Mouse (Mus musculus): ENCODE measurements around the gene Crlf2. TPM values are rescaled to one million over a fixed set of nuclear protein-coding genes. Genes with fewer than 3 reads are reported as not detected.
A peak's percentile ranks its signal among the peaks of the same experiment; 100 is the strongest.

Crlf2 gene
- 11.8 and 13.2 TPM in 2 replicates for polyA plus RNA-seq (2015; fragmentation: Nextera tagmentation; extraction: Ambion mirVana)

GRCm38 (mm10) chr5:109558404-109559160 lies at the start of gene Crlf2:
Gene Crlf2 (minus strand): TSS chr5:109558993.
- peak; percentile 61 for ATAC-seq (ENCODE audit: low read depth)
- Histone ChIP-seq H3K9ac (ENCODE audit: low read length) (peak within 1 kb of the TSS; percentile 77), H3K9me3 (ENCODE audit: control insufficient read depth, low read length) (peaks cover 28% of the 10 kb centered on the region), H3K27me3 (ENCODE audit: control insufficient read depth, insufficient read depth, low read depth, low read length) (no peaks in the 10 kb centered on the region), H3K27ac (ENCODE audit: low read length) (peak within 1 kb of the TSS; percentile 98), H3K36me3 (ENCODE audit: control insufficient read depth, insufficient read depth, low read length) (peaks cover 22% of the 10 kb centered on the region), H3K4me3 (ENCODE audit: low read length) (peak within 1 kb of the TSS; percentile 80), H3K4me2 (ENCODE audit: low read depth, low read length) (peak within 1 kb of the TSS; percentile 63), H3K4me1 (replicated peaks; ENCODE audit: control insufficient read depth, insufficient read depth, low read length) (no peaks in the 10 kb centered on the region)
- under 1% methylated on average over 51 of the region's 73 CpGs for WGBS

DNA sequence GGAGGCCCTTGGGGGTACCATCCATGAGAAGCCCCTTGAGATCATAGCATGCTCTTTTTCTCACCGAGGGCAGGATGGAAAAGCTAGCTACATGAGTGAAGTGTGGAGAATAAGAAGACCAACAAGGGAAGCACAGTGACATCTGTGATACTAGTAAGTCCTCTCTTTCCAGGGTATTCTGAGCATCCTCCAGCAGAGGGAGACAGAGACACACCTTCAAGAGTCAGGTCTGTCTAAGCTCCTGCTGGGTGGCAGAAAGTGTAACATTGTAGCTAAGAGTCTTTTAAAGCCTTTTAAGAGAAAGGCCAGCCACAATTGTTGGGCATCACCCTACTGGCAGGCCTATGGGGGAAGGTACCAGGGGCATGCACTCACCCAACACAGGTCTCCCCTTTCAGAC lies 43.8 kb upstream of the Crlf2 start:
- no peak for ATAC-seq (ENCODE audit: low read depth)
- WGBS: 32% methylated on average over 1 of the region's 1 CpGs

DNA sequence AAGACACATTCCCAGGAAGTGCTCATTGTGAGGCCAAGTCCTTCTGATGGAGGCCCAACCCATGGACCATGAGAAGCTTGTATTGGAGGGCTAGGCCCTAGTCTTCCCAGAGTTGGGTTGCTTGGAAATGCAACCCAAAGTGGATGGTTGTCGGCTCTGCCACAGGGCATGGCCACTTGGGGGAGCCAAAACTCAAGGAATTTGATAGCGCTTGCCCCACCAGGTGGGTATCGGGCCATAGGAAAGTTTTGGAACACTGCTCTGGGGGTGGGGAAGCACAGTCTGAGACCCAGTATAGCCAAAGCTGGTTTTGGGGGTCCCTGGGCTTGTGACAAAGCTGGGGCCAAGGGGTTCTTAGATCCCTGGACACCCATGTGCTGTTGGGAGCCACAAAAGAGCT lies 42.3 kb upstream of the Crlf2 start:
- Histone ChIP-seq H3K9me3 (ENCODE audit: control insufficient read depth, low read length) (no peaks in the 10 kb centered on the region; the same call in 1 of the 2 replicates), H3K4me2 (ENCODE audit: low read depth, low read length) (no peak overlapping the region), H3K9ac (ENCODE audit: low read length) (no peak overlapping the region), H3K27me3 (ENCODE audit: control insufficient read depth, insufficient read depth, low read depth, low read length) (no peaks in the 10 kb centered on the region), H3K4me1 (replicated peaks; ENCODE audit: control insufficient read depth, insufficient read depth, low read length) (no peaks in the 10 kb centered on the region), H3K27ac (ENCODE audit: low read length) (no peak overlapping the region), H3K4me3 (ENCODE audit: low read length) (no peak overlapping the region), H3K36me3 (ENCODE audit: control insufficient read depth, insufficient read depth, low read length) (no peaks in the 10 kb centered on the region)
- WGBS: 19% methylated on average over 3 of the region's 3 CpGs
- ATAC-seq (ENCODE audit: low read depth): peak; percentile 41; the same call in 1 of the 2 replicates

More for the DNA sequence above, 43.8 kb upstream of the Crlf2 start:
- H3K9me3 ChIP-seq (ENCODE audit: control insufficient read depth, low read length): no peaks in the 10 kb centered on the region; the same call in 1 of the 2 replicates
- H3K27me3 ChIP-seq (ENCODE audit: control insufficient read depth, insufficient read depth, low read depth, low read length): no peaks in the 10 kb centered on the region
- no peak overlapping the region for H3K4me2 ChIP-seq (ENCODE audit: low read depth, low read length)
- no peak overlapping the region for H3K4me3 ChIP-seq (ENCODE audit: low read length)
- H3K27ac ChIP-seq (ENCODE audit: low read length): no peak overlapping the region
- no peaks in the 10 kb centered on the region for H3K4me1 ChIP-seq (replicated peaks; ENCODE audit: control insufficient read depth, insufficient read depth, low read length)
- H3K36me3 ChIP-seq (ENCODE audit: control insufficient read depth, insufficient read depth, low read length): no peaks in the 10 kb centered on the region
- H3K9ac ChIP-seq (ENCODE audit: low read length): no peak overlapping the region

DNA sequence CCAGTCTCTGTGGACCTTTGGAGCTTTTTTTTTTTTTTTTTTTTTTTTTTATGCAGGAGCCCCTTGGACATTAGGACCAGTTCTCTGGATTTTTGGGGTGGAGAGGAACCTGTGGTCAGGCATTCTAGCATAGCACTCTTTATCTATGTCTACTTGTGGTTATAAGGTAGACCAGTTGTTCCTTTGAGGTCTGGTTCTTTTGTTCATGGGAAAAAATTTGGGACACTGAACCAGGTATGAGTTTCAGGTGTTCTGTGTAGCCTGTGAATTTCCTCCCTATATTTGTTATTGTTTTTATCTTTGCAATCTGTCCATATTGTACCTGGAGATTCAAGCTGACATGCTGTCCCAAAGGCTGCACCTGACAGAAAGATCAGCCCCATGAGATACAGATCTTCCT lies 40.1 kb upstream of the Crlf2 start:
- no peaks in the 10 kb centered on the region; the same call in 1 of the 2 replicates for H3K9me3 ChIP-seq (ENCODE audit: control insufficient read depth, low read length)
- no peak overlapping the region for H3K9ac ChIP-seq (ENCODE audit: low read length)
- H3K4me2 ChIP-seq (ENCODE audit: low read depth, low read length): no peak overlapping the region
- no peak overlapping the region for H3K4me3 ChIP-seq (ENCODE audit: low read length)
- no peak overlapping the region for H3K27ac ChIP-seq (ENCODE audit: low read length)
- no peaks in the 10 kb centered on the region for H3K36me3 ChIP-seq (ENCODE audit: control insufficient read depth, insufficient read depth, low read length)
- ATAC-seq (ENCODE audit: low read depth): no peak
- no peaks in the 10 kb centered on the region for H3K4me1 ChIP-seq (replicated peaks; ENCODE audit: control insufficient read depth, insufficient read depth, low read length)
- H3K27me3 ChIP-seq (ENCODE audit: control insufficient read depth, insufficient read depth, low read depth, low read length): no peaks in the 10 kb centered on the region

DNA sequence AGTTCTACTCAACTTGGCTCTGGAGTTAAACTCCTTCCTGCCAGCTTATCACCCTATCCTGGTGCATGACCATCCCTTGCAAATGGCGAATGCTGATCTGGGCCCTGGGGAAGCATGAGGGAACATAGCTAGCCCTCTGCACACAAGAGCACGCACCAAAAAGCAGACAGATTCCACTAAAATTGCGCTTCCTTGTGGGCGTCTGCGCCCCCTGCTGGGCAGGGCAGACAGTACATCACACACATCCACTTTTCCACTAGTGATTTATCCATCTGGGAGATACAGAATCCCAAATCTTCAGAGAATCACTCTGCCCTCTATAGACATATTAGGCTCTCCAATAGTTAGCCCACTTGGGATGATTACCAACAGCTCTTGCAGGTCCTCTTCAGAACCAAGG lies 37.9 kb upstream of the Crlf2 start:
- H3K4me3 ChIP-seq (ENCODE audit: low read length): no peak overlapping the region
- no peak overlapping the region for H3K9ac ChIP-seq (ENCODE audit: low read length)
- no peaks in the 10 kb centered on the region for H3K36me3 ChIP-seq (ENCODE audit: control insufficient read depth, insufficient read depth, low read length)
- H3K27me3 ChIP-seq (ENCODE audit: control insufficient read depth, insufficient read depth, low read depth, low read length): no peaks in the 10 kb centered on the region
- H3K27ac ChIP-seq (ENCODE audit: low read length): no peak overlapping the region
- H3K4me1 ChIP-seq (replicated peaks; ENCODE audit: control insufficient read depth, insufficient read depth, low read length): no peaks in the 10 kb centered on the region
- ATAC-seq (ENCODE audit: low read depth): no peak
- no peaks in the 10 kb centered on the region; the same call in 1 of the 2 replicates for H3K9me3 ChIP-seq (ENCODE audit: control insufficient read depth, low read length)
- 39% methylated on average over 5 of the region's 5 CpGs for whole genome bisulfite sequencing
- no peak overlapping the region for H3K4me2 ChIP-seq (ENCODE audit: low read depth, low read length)

GRCm38 (mm10) chr5:109562829-109563228 lies 4.0 kb upstream of the Crlf2 start:
- ATAC-seq (ENCODE audit: low read depth): no peak
- Histone ChIP-seq H3K4me3 (ENCODE audit: low read length) (no peak overlapping the region), H3K27ac (ENCODE audit: low read length) (no peak overlapping the region), H3K4me2 (ENCODE audit: low read depth, low read length) (no peak overlapping the region), H3K27me3 (ENCODE audit: control insufficient read depth, insufficient read depth, low read depth, low read length) (no peaks in the 10 kb centered on the region), H3K4me1 (replicated peaks; ENCODE audit: control insufficient read depth, insufficient read depth, low read length) (no peaks in the 10 kb centered on the region), H3K9me3 (ENCODE audit: control insufficient read depth, low read length) (no peaks in the 10 kb centered on the region), H3K9ac (ENCODE audit: low read length) (no peak overlapping the region), H3K36me3 (ENCODE audit: control insufficient read depth, insufficient read depth, low read length) (no peaks in the 10 kb centered on the region)
- 59% methylated on average over 2 of the region's 2 CpGs for WGBS

- Histone ChIP-seq H3K4me3 (ENCODE audit: low read length) (peak overlapping the region; percentile 80), H3K9me3 (ENCODE audit: control insufficient read depth, low read length) (peaks cover 25% of the 10 kb centered on the region), H3K27ac (ENCODE audit: low read length) (peak overlapping the region; percentile 98; the same call in 1 of the 2 replicates), H3K27me3 (ENCODE audit: control insufficient read depth, insufficient read depth, low read depth, low read length) (no peaks in the 10 kb centered on the region), H3K4me2 (ENCODE audit: low read depth, low read length) (peak overlapping the region; percentile 63), H3K9ac (ENCODE audit: low read length) (no peak overlapping the region; the same call in 1 of the 2 replicates), H3K4me1 (replicated peaks; ENCODE audit: control insufficient read depth, insufficient read depth, low read length) (no peaks in the 10 kb centered on the region), H3K36me3 (ENCODE audit: control insufficient read depth, insufficient read depth, low read length) (peaks cover 21% of the 10 kb centered on the region)
- ATAC-seq (ENCODE audit: low read depth): no peak
- 19% methylated on average over 6 of the region's 6 CpGs for WGBS
Measured at GRCm38 (mm10) chr5:109559191-109559590, 398 bp upstream of the Crlf2 start.

DNA sequence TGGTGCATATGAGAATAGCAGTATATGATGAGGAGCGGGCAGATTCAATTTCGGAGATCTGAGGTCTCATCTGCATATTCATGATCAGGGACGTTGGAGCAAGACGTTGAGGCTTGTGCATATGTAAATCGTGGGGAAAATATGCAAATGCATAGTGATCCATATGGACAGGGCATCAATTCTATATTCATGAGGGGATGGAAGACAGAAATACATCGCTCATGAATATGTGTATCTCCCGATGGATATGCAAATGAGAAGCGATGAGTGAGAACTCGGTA lies 730 bp downstream of the Crlf2 start:
- H3K4me2 ChIP-seq (ENCODE audit: low read depth, low read length): peak overlapping the region; percentile 63
- H3K36me3 ChIP-seq (ENCODE audit: control insufficient read depth, insufficient read depth, low read length): peaks cover 22% of the 10 kb centered on the region
- peak overlapping the region; percentile 98 for H3K27ac ChIP-seq (ENCODE audit: low read length)
- H3K4me3 ChIP-seq (ENCODE audit: low read length): peak overlapping the region; percentile 80
- 0% methylated on average over 9 of the region's 9 CpGs for WGBS
- H3K9me3 ChIP-seq (ENCODE audit: control insufficient read depth, low read length): peaks cover 30% of the 10 kb centered on the region
- H3K27me3 ChIP-seq (ENCODE audit: control insufficient read depth, insufficient read depth, low read depth, low read length): no peaks in the 10 kb centered on the region
- peak; percentile 8 for ATAC-seq (ENCODE audit: low read depth)
- no peaks in the 10 kb centered on the region for H3K4me1 ChIP-seq (replicated peaks; ENCODE audit: control insufficient read depth, insufficient read depth, low read length)
- H3K9ac ChIP-seq (ENCODE audit: low read length): peak overlapping the region; percentile 40

DNA sequence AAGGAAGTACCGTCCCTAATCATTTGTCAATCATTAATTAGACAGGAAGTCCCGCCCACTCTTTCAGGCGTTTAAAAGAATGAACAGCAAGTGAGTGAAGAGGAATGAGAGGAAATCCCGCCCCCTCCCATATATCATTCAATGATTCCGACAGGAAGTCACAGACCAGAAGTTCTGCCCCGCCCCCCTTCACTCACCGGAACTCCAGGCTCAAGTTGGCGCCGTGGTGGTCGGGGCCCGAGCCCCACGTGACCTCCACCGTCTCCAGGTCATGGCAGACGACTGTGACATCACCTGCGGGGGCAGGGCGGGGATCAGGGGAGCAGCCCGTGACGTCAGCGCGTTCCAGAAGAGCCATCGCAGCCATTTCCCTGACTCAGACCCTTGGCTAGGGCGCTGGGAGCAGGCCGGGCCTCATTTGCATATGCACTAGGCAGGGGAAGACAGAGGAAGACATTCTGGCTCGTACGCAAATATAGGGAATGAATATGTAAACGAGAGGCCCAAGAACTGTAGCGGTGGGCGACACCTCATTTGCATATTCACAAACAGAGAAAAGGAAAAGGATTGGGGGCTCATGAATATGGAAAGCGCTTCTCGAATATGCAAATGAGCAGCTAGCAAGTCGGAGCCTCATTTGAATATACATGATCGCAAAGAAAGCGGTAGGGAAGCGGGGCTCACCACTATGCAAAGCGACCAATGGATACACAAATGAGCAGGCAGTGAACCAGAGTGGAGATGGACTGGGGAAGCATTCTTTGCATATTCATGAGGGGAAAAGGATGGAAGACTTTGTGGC lies 1.3 kb downstream of the Crlf2 start:
- H3K27me3 ChIP-seq (ENCODE audit: control insufficient read depth, insufficient read depth, low read depth, low read length): no peaks in the 10 kb centered on the region
- peak overlapping the region; percentile 63 for H3K4me2 ChIP-seq (ENCODE audit: low read depth, low read length)
- peaks cover 32% of the 10 kb centered on the region for H3K9me3 ChIP-seq (ENCODE audit: control insufficient read depth, low read length)
- H3K27ac ChIP-seq (ENCODE audit: low read length): peak overlapping the region; percentile 98
- H3K9ac ChIP-seq (ENCODE audit: low read length): peak overlapping the region; percentile 46
- H3K4me3 ChIP-seq (ENCODE audit: low read length): peak overlapping the region; percentile 80
- no peaks in the 10 kb centered on the region for H3K4me1 ChIP-seq (replicated peaks; ENCODE audit: control insufficient read depth, insufficient read depth, low read length)
- H3K36me3 ChIP-seq (ENCODE audit: control insufficient read depth, insufficient read depth, low read length): peaks cover 22% of the 10 kb centered on the region
- under 1% methylated on average over 35 of the region's 35 CpGs for WGBS
- peak; percentile 81 for ATAC-seq (ENCODE audit: low read depth)

All from lung, embryonic 16.5 days (tissue).